Mouse (Mus musculus): ENCODE data around the gene Trmt2b.

DNA sequence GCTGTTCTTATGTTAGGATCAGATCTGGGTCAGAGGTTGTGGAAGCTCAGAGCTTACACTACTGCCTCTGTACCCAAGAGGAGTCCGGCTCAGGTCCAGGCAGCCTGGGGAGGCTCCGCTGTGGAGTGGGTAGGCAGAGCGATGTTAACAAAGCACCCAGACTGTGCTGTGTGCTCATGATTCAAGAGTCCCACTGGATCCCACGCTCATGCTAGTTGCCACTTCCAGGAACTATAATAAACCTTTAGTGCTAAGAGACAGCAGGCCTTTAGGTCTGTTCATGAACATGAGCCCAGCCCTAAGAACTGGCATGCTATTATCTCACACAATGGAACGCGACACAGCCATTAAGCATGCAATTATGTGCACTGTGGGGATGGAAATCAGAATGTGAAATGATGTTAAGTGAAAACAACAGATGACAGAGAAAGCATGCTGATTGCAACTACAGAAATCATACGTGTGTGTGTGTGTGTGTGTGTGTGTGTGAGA, 65.6 kb downstream of the Trmt2b start:
- TF ChIP-seq CTCF (IDR thresholded peaks at IDR 0.05; ENCODE audit: low read depth) (no peak), EP300 (IDR thresholded peaks at IDR 0.05; ENCODE audit: low read depth) (no peak)

Data from liver, postnatal 0 days (tissue).